Mouse (Mus musculus) splenic B cell, adult 2 months (primary cell): ENCODE results near the gene Slc47a1.

Experiments used
- DNase-seq: peaks from one replicate; pipeline ENCODE4 v3.0.0-alpha.2; 2011; ENCODE audit warnings: low read depth, low spot score
- H3K27me3 ChIP-seq: 2 replicates; pipeline ENCODE4 v1.6.1; 2012; ENCODE audit warnings: mild to moderate bottlenecking, low read length, moderate library complexity, mixed read lengths; ENCODE audit not compliant: control insufficient read depth, poor library complexity, insufficient read depth, severe bottlenecking
- H3K36me3 ChIP-seq: 2 replicates; pipeline ENCODE4 v1.6.1; 2012; ENCODE audit warnings: mild to moderate bottlenecking, low read length, moderate library complexity, mixed read lengths; ENCODE audit not compliant: control insufficient read depth, poor library complexity, insufficient read depth, severe bottlenecking

Slc47a1 gene

GRCm38 (mm10) chr11:61355351-61355750, 22.8 kb downstream of the Slc47a1 start:
- Histone ChIP-seq H3K36me3 (no peaks in the 10 kb centered on the region), H3K27me3 (no peaks in the 10 kb centered on the region)
- no peak for DNase-seq

DNA sequence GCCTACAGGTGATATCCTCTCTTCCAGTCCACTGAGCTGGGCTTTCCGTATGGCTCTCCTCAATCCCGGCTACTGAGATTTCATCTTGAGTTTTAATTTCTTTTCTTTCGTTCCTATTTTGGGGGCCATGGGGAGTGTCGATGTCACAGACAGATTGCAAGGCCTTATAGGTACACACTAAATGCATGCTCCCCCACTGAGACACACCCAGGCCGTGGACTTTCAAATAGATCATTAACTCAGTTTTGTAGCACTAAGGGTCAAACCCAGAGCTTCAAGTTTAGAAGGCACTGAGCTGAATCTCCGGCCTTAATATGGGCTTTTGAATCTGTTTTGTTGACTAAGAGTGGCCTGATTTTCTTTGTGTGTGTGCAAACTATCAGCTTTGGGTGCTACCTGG, 23.8 kb downstream of the Slc47a1 start:
- no peaks in the 10 kb centered on the region for H3K27me3 ChIP-seq
- H3K36me3 ChIP-seq, result no peaks in the 10 kb centered on the region
- DNase-seq, result no peak

DNA sequence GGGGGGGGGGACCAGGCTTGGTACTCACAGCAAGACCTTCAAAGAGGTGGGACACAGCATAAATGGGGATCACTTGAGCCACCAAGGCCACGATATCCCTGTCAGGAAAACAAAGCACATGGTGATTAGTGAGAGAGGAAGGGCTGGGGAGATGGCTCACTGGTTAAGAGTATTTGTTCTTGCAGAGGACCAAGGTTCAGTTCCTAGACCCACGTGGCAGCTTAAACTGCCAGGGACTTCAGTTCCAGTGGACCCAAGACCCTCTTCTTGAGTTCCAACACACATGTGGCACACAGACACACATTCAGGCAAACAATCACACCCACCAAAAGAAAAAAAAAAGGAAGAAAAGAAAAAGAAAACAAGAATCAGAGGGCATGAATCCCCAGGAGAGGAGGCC, 25.1 kb downstream of the Slc47a1 start:
- no peak for DNase-seq
- no peaks in the 10 kb centered on the region for H3K27me3 ChIP-seq
- H3K36me3 ChIP-seq, result no peaks in the 10 kb centered on the region

- Histone ChIP-seq H3K36me3 (no peaks in the 10 kb centered on the region), H3K27me3 (no peaks in the 10 kb centered on the region)
- DNase-seq, result no peak
These were observed 25.9 kb downstream of the Slc47a1 start for GRCm38 (mm10) chr11:61352138-61352651.

GRCm38 (mm10) chr11:61349337-61349736, 28.8 kb downstream of the Slc47a1 start:
- H3K27me3 ChIP-seq, result no peaks in the 10 kb centered on the region
- H3K36me3 ChIP-seq, result no peaks in the 10 kb centered on the region
- DNase-seq, result peak; percentile 80

- Histone ChIP-seq H3K27me3 (no peaks in the 10 kb centered on the region), H3K36me3 (no peaks in the 10 kb centered on the region)
- DNase-seq, result no peak
These were observed 32.0 kb downstream of the Slc47a1 start for GRCm38 (mm10) chr11:61346133-61346532.

DNA sequence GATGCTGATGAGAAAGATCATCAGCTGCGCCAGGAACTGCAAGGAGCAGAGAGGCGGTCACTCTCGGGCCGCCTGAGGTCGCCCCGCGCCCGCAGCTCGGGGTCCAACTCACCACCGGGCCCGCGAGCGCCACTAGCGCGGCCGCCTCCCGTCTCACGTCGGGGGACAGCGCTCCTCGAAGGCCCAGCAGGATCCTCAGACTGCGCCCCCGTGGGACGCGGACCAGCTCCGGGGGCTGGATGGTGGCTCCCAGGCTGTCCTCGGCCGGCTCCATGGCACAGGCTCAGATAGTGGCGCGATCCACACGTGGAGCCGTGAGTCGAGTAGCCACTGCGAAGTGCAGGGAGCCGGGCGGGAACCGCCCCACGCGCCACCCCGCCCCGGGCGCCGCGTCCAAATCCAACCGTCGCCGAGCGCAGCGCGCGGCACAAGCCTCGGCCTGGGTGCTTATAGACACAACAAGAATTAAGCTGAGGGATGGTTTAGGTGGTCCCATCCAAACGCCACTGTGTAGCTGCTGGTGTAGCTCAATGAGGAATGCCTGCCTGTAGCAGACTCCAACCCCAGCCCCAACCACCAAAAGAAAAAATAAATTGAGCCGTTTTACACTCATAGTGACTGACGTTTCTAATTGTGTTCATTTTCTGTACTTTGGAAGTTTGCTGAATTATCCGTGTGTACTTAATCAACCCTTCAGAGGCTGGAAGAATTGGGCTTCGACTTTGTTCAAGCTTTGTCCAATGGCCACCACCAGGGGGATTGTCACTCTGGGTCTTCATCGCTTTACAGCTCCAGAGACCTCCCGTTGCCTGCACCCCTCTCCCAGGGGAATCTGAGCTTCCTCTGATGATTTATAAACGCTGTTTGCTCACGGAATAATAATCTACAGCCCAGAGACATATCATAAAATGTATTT, 35.4 kb downstream of the Slc47a1 start, which contains the start of gene Slc47a2:
Gene Slc47a2, minus strand, starts transcription at position 356 of the 916 bp plus-strand sequence.
- Histone ChIP-seq H3K27me3 (no peaks in the 10 kb centered on the region), H3K36me3 (no peaks in the 10 kb centered on the region)
- DNase-seq, result peak; percentile 32

GRCm38 (mm10) chr11:61341971-61342370, 36.2 kb downstream of the Slc47a1 start:
- no peaks in the 10 kb centered on the region for H3K27me3 ChIP-seq
- H3K36me3 ChIP-seq, result no peaks in the 10 kb centered on the region
- DNase-seq, result no peak

GRCm38 (mm10) chr11:61341233-61341632, 36.9 kb downstream of the Slc47a1 start:
- no peak for DNase-seq
- H3K27me3 ChIP-seq, result no peaks in the 10 kb centered on the region
- no peaks in the 10 kb centered on the region for H3K36me3 ChIP-seq

DNA sequence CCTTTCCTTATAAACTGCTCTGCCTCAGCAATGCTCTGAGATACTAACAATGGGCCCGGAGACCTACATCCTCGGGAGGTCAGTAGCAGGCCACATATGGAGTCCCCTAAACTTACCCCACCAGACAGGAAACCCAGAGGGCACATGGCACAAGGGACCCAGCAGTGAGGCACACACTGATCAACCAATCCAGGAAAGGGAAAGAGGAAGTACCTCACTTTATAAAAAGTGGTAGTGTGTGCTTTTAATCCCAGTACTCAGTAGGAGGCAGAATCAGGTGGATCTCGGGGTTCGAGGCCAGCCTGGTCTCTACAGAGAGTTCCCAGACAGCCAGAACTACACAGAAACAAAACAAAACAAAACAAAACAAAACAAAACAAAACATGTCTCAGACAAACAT, 37.8 kb downstream of the Slc47a1 start:
- no peaks in the 10 kb centered on the region for H3K36me3 ChIP-seq
- DNase-seq, result no peak
- no peaks in the 10 kb centered on the region for H3K27me3 ChIP-seq

DNA sequence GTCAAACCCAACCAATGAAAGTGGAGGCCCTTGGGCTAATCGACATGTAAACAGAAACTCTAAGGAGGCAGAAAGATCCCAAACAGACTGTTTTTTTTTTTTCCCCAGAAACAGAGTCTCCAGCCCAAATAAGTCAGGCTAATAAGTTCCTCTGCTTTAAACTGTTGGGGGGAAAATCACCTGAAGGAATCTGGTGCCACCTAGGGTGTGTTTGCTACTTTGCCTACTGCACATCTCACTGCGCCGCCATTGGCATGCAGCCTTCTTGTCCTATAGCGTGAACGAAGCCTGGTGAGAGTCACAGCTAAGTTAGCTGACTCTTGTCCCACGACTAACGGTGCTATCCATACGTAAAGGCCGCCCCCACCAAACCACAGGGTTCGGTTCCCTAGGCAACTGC, 40.6 kb downstream of the Slc47a1 start:
- no peaks in the 10 kb centered on the region for H3K27me3 ChIP-seq
- DNase-seq, result peak; percentile 18
- no peaks in the 10 kb centered on the region for H3K36me3 ChIP-seq

GRCm38 (mm10) chr11:61320904-61321687, 57.0 kb downstream of the Slc47a1 start:
- Histone ChIP-seq H3K36me3 (no peaks in the 10 kb centered on the region), H3K27me3 (no peaks in the 10 kb centered on the region)
- no peak for DNase-seq

GRCm38 (mm10) chr11:61319923-61320567, 58.1 kb downstream of the Slc47a1 start:
- Histone ChIP-seq H3K36me3 (no peaks in the 10 kb centered on the region), H3K27me3 (no peaks in the 10 kb centered on the region)
- no peak for DNase-seq

GRCm38 (mm10) chr11:61319233-61319922, 58.8 kb downstream of the Slc47a1 start:
- Histone ChIP-seq H3K27me3 (no peaks in the 10 kb centered on the region), H3K36me3 (no peaks in the 10 kb centered on the region)
- no peak for DNase-seq
